Mouse (Mus musculus) stomach, postnatal 0 days (tissue): Measurements from ENCODE around the gene Trak2.
"Not testable (repeated sequence)": the region's sequence is repeated elsewhere in the genome, so short reads cannot be mapped to it uniquely, and the experiment has no call there.

Experiments
- CTCF ChIP-seq: IDR thresholded peaks from 2 replicates; pipeline ENCODE4 v1.5.1; 2016; ENCODE audit warnings: antibody characterized with exemption, low read depth, mild to moderate bottlenecking, moderate library complexity
- EP300 ChIP-seq: optimal IDR thresholded peaks from 2 replicates; pipeline ENCODE3; 2016; ENCODE audit warnings: antibody characterized with exemption

- not testable (repeated sequence) for TF ChIP-seq CTCF, EP300
Measured at GRCm38 (mm10) chr1:58958789-58959526, 14.3 kb downstream of the Trak2 start.
